Mouse (Mus musculus): Measurements from ENCODE around the gene Ppp4r1. TPM values are rescaled to one million over a fixed set of nuclear protein-coding genes. Genes with fewer than 3 reads are reported as not detected.

Ppp4r1 gene
- total RNA-seq, 2 experiments from 2014 or later = 65.3 to 66.5 TPM

DNA sequence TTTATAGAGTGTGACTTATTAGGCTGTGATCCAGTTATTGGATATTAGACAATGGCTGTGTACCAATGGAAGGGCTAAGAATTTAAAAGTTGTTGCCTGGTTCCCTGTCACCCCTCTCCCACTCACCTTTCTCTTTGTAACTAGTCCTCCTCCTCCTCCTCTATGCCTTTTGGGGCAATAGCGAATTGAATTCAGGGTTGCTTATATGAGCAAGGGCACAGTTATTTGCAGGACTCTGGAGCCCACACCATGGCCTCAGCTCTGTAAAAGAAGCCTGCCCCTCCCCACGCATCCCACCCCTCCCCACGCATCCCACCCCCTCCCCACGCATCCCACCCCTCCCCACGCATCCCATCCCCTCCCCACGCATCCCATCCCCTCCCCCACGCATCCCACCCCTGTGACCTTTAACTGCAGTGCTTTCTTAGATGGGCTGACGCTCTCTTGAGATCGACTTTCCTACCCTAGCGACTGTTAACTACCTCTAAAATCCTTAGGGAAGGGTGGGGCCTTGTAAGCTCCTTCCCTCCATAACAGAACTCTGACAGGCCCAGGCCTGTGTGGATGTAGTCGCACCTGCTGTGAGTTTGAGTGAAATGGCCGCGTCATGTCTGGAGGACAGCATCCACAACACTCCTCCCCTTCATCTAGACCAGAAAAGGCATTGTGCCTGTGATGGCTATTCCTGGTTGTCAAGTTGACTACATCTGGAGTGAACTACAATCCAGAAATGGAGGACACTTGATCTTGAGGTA is 11.9 kb downstream of the Ppp4r1 start:
- DNase-seq (ENCODE audit: extremely low spot score in 1 of 2, low spot score in 2 of 2) = no peak
- intact Hi-C loops (cut with DNase I) = no loop called here

DNA sequence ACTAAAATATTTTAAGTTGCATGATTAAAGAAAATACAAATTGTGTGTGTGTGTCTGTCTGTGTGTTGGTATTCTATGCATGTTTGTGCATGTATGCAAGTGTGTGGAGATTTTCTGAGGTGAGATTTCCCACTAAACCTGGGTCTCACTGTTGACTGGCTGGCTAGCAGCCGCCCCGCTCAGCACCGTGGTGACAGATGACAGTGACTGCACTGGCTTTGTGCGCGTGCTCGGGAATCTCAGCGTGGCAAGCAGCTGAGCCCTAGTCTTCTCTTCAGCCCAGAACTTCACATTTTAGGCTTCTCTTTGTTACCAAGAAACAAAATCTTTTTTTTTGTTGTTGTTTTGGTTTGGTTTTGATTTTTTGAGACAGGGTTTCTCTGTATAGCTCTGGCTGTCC is 13.7 kb downstream of the Ppp4r1 start:
- DNase-seq (ENCODE audit: extremely low spot score in 1 of 2, low spot score in 2 of 2) = no peak
- intact Hi-C loops (cut with DNase I) = no loop called here

DNA sequence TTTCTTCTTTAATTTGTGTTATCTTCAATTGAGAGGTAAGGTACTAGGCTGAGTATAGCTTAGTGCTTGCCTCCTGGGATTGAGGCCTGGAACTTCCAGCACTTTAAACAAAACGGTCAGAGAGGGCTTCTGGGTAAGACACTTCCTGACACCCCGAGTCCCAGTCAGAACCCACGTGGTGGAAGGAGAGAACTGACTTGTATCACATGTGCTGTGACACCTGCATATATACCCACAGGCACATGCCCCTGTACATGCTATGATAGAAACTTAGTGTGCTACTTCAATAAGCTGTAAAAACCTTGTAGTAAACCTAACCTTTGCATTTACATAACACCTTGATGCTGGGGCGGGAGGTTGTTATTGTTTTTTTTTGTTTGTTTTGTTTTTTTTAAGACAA is 16.1 kb downstream of the Ppp4r1 start:
- intact Hi-C loops (cut with DNase I) = no loop called here
- no peak for DNase-seq (ENCODE audit: extremely low spot score in 1 of 2, low spot score in 2 of 2)

DNA sequence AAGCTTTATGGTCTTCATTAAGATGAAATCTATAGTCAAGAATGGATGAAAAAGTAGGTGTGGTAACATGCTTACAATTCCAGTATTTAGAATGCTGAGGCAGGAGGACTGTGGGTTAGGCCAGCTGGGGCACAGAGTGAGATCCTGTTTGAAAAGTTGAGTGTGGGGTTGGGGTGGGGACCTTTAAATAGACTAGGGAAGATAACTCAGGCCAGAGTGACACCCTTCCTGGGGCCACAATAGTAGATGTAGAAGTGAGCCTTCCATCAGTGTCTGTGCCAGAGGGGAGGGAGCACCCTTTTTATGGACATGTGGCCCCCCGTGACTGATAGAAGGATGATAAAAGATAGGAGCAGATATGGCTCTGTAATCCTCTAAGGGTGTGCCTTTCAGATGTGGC is 17.0 kb downstream of the Ppp4r1 start:
- DNase-seq (ENCODE audit: extremely low spot score in 1 of 2, low spot score in 2 of 2) = no peak
- intact Hi-C loops (cut with DNase I) = no loop called here

DNA sequence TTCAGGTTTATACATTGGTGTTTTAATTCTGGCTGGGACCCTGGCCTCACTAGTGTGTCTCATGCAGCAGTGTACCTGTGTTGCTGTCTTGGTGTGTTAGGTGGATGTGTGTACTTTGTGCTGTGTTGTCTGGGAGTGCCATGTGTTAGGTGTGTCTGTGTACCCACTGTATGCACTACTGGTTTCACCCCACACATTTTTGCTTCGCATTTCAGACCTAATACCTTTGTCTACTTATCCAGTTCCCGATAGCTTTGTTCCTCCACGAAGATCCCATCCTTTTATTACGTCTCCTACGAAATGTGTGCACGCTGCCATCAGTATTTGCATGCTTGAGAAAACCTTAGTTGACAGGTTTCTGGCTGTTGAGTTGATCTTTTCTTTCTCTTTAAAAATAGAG is 18.1 kb downstream of the Ppp4r1 start:
- DNase-seq (ENCODE audit: extremely low spot score in 1 of 2, low spot score in 2 of 2) = no peak
- intact Hi-C loops (cut with DNase I) = no loop called here

DNA sequence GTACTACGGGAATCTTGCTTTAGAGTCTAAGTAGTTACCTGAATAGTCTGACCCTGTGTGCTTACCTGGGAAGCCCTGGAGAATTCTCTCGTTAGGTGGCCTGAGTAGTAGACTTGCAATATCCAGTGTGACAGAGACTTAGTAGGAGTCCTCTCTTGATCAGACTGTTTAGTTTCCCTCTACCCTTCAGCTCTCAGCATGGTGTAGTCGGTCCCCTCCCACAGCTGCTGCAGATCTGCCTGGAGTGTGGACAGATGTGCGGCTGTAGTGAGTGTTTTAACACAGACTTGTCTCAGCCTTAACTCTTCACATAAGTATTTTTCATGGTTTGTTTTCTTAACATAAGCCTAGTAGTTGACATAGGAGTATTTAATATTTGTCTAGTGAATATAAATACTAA is 19.7 kb downstream of the Ppp4r1 start:
- intact Hi-C loops (cut with DNase I) = no loop called here
- no peak for DNase-seq (ENCODE audit: extremely low spot score in 1 of 2, low spot score in 2 of 2)

DNA sequence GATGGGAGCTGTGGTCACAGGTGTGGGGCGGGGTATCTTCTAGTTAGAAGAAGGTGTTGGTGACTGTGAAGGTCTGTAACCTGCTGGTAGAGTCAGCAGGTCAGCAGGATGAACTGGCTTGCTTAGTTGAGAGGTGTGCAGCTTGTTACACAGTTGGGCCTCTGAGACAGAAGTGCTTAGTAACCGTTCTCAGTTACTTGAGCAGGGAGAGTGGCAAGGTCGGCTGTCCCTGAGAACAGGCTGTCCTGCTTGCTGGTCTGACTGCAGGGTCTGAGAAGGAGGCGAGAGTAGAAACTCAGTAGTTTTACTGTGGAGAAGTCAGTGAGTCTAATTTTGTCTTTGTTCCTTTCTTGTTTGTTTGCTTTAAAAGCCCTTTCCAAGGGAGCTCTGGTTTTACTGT is 23.6 kb downstream of the Ppp4r1 start:
- no peak for DNase-seq (ENCODE audit: extremely low spot score in 1 of 2, low spot score in 2 of 2)
- intact Hi-C loops (cut with DNase I) = no loop called here

DNA sequence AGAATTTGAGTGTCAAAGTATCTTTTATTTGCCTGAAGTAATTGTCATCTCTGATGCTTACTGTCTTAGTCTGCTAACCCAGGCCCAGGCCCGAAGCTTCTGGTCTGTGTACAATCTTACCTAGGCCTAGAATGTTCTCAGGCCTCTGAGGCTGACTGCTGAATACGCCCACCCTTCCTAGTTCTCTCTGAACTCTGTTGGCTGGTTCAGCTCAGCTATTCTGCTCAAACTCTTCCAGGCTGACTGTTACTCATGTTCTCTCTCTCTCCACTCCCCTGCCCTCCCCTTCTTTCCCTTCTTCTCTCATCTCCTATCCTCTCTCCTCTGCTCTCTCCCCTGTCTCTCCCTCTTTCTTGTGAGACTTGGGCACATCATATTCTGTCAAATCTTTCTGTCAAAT is 24.0 kb downstream of the Ppp4r1 start:
- DNase-seq (ENCODE audit: extremely low spot score in 1 of 2, low spot score in 2 of 2) = no peak
- intact Hi-C loops (cut with DNase I) = no loop called here

DNA sequence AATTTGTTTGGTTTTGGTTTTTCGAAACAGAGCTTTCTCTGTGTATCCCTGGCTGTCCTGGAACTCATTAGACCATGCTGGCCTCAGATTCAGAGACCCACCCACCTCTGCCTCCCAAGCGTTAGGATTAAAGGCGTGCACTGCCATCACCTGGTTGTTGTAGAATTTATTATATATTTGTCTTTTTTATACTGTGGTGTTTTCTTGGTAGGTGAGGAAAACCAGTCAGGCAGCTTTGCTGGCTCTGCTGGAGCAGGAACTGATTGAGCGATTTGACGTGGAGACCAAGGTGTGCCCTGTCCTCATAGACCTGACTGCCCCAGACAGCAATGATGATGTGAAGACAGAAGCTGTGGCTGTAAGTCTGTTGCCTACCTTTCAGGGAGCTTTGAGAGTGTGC is 28.7 kb downstream of the Ppp4r1 start:
- DNase-seq (ENCODE audit: extremely low spot score in 1 of 2, low spot score in 2 of 2) = no peak
- intact Hi-C loops (cut with DNase I) = no loop called here

DNA sequence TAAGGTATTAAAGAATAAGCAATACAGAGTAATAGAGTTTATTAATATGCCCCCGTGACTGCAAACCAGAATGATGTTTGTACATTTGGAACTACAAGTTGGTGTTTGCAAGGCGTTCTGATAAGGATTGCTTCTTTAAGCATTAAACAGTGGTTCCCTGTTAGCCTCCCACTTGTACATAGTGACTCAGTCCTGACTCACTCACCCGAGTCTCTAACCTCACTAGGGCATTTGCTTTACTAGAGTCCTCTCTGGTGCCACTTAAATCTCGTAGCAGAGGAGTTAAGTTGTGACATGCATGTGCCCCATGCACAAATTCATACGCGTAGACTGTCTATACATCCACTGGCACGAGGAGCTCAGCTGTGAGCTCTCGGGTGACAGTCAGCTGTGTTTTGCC is 31.4 kb downstream of the Ppp4r1 start:
- intact Hi-C loops (cut with DNase I) = no loop called here
- DNase-seq (ENCODE audit: extremely low spot score in 1 of 2, low spot score in 2 of 2) = no peak

DNA sequence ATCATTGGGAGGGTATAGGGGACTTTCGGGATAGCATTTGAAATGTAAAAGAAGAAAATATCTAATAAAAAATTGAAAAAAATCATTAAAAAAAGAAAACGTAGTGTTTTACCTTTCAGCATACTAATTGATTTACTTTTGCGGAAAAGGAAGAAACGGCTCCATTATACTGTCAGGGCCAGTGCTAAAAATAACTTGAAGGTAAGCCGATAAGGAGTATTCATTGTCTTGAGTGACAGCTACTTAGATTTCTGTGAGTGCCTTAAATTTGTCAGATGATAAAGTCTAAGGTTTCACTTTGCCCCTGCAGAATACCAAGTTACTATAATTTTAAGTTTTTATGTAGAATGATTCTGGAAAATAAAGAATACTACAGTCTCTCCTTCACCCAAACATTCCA is 37.8 kb downstream of the Ppp4r1 start:
- DNase-seq (ENCODE audit: extremely low spot score in 1 of 2, low spot score in 2 of 2) = no peak
- intact Hi-C loops (cut with DNase I) = no loop called here

DNA sequence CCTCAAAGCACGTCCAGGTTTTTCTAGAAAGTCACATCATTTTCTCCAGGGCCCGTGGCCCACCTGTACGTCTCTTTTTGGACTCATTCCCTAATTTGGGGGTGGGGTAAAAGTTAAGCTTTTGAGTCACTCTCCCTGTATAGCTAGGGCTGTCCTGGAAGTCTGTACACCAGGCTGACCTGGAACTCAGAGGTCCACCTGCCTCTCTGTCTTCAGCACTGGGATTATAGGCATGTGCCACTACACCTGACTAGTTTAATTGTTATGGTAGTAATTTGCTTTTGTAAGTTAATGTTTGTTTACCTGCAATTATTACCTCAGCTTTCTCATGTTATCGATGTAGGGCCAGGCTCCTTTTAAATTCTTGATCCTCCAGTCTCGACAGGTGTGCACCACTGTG is 40.0 kb downstream of the Ppp4r1 start:
- no peak for DNase-seq (ENCODE audit: extremely low spot score in 1 of 2, low spot score in 2 of 2)
- intact Hi-C loops (cut with DNase I) = no loop called here

DNA sequence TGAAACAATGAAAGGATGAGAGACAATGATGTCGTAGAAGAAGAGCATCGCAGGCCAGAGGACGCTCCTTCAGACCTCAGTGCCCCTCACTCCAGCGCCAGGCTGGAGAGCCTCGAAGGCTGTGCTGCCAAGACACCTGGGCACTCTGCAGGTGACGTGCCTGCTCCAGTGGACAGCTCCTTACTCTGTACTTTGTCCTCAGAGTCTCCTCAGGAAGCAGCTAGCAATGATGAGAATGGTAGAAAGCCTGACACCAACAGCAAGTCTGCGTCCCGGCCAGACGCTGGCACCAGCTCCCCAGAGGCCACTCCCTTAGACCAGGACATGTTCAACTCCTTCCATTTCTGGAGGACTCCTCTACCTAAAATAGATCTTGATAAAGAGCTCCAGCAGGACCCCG is 41.9 kb downstream of the Ppp4r1 start:
- no peak for DNase-seq (ENCODE audit: extremely low spot score in 1 of 2, low spot score in 2 of 2)
- intact Hi-C loops (cut with DNase I) = no loop called here

DNA sequence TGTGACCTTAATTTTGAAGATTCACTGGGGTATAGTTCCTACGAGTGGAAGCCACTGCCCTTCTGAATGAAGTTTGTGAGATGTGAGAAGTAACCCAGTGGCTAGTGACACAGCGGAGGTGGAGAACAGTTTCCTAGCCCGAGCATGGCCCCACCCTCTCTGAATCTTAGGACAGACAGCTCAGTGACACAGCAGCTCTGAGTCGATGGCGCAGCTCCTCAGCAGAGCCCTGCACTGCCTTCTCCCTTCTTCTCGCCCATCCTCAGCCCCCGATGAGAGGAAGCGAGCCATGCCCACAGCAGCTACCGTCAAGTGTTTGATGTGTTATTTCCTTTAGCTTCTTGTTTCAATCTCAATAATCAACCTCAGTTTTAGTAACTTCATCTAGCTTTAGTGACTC is 43.9 kb downstream of the Ppp4r1 start:
- no peak for DNase-seq (ENCODE audit: extremely low spot score in 1 of 2, low spot score in 2 of 2)
- intact Hi-C loops (cut with DNase I) = no loop called here

DNA sequence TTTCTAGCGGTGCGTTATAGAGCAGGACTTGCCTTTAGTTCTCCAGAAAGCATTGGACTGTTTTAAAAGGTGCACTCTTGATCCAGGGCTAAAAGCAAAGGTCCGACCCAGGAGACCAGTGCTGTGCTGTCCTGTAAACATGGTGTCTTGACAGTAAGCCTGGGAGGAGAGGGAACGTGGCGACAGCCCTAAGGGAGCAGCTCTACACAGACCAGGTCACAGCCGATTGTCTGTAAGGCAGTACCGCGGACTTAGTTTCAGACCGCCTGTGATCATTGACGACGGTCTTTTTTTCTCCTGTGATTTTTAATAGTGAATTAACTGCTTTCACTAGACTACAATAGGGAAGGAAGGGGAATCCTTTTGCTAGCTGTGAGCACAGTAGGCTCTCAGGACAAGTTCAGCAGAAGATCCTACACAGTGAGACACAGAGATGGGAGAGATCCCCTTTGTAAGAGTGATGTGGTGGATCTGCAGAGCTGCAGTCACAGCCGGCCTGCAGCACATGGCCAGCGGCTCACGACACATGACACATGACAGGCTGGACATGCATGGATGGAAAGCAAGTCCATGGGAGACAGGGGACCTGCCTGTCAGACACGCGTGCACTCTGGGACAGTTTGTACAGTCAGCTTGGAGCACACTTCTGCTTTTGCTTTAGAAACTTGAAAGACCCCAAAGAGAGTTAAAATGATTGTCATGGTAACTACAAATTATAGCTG is 44.9 kb downstream of the Ppp4r1 start:
- no peak for DNase-seq (ENCODE audit: extremely low spot score in 1 of 2, low spot score in 2 of 2)
- intact Hi-C loops (cut with DNase I) = no loop called here

DNA sequence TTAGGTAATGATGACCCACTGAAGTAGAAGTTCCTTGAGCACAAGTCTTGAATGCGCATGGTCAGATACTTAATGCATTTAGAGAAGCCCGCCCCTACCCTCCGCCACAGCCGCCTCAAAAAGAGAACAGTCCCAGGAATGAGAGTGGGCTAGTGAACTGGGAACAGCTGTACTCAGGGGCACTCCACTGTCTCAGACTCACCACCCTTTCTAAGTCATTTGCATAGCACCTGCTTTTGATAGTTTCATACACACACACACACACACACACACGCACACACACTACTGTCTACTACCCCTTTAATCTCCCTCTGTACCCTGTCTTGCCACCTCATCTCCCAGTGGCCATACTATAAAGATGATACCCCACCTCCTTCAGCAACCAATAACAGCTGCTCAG is 45.5 kb downstream of the Ppp4r1 start:
- intact Hi-C loops (cut with DNase I) = no loop called here
- no peak for DNase-seq (ENCODE audit: extremely low spot score in 1 of 2, low spot score in 2 of 2)

DNA sequence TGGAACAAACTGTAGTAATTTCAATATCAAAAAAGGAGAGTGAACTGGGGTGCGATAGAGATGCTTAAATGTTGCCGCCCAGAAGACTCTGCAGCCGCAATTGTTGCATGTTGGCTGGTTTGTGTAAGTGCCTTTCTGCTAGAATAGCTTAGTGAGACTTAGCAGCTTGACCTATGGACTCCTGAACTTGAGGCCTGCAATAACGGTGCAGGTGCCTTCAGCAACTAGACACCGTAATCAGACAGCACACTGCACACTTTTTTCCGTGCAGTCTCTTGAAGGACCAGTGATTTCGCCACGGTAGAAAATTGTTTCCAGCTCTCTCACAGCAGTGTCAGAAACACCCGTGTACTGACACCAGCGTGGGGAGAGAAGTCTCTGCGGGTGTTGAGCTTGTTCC is 46.6 kb downstream of the Ppp4r1 start:
- DNase-seq (ENCODE audit: extremely low spot score in 1 of 2, low spot score in 2 of 2) = no peak
- intact Hi-C loops (cut with DNase I) = no loop called here

DNA sequence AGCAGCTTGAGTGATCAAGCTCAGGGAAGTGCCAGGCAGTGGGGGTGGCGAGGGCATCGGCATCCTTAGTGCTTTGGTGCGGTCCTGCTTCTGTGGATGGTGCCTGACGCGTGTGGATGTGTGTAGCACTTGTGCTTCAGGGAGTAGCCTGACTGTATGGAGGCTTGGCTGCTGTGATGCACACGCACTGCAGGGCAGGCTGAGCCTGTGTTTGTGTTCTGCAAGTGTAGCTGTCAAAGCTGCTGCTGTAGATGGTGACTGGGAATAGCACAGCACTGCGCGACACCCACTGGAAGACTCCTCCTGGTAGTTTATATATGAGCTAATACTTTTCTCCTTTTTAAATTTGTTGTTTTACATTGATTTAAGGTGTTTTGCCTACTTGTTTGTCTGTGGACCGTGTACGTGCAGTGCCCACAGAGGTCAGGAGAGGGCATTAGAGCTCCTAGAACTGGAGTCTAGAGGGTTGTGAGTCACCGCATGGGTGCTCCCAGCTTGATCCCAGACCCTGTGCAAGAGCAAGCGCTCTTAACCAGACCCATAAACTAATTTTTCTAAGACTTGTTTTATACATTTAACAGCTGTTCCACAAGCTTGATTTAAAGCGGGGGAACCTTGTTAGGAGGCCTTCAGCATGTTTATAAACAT is 48.0 kb downstream of the Ppp4r1 start:
- intact Hi-C loops (cut with DNase I) = no loop called here
- DNase-seq (ENCODE audit: extremely low spot score in 1 of 2, low spot score in 2 of 2) = no peak

DNA sequence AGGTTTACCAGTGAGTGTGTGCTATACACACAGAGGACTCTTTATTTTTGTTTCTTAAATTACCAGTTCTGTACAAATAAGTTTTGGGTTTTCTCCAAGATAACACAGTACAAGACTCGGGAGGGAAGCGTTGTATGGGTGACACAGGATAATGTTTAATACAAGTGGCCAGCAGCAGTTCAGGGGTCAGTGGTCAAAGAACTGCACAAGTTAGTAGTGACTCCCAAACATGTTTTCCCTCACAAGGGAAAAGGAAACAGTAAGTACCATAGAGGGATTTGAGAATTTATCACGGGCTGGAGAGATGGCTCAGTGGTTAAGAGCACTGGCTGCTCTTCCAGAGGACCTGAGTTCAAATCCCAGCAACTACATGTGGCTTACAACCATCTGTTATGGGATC is 51.5 kb downstream of the Ppp4r1 start:
- intact Hi-C loops (cut with DNase I) = no loop called here
- no peak for DNase-seq (ENCODE audit: extremely low spot score in 1 of 2, low spot score in 2 of 2)

DNA sequence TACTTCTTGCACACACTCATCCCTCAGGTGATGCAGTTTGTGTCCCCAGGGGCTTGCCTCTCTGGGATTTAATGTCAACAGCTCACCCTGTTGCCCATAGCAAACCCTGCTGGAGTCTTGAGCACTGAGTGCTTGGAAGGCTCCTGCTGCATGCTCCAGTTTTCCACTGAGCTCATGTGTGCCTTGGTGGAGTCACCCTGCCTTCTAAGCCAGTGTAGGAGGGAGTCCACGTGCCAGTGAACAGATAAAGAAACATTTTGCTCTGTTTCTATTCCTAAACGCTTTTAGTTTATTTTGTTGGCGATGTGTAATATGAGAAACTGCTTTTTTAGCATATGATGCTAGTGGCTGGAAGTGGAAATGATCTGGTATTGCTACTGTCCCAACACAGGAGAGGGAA is 54.4 kb downstream of the Ppp4r1 start:
- DNase-seq (ENCODE audit: extremely low spot score in 1 of 2, low spot score in 2 of 2) = no peak
- intact Hi-C loops (cut with DNase I) = no loop called here
